Mouse (Mus musculus) A20 (cell line): ENCODE measurements at regions not wholly inside any gene's neighbourhood (a gene's known extent, or its start where the extent isn't known, plus 50 kb on each side); places are given as distances from the start of the nearest gene placed in this dataset.
"Not testable (repeated sequence)": the region's sequence is repeated elsewhere in the genome, so short reads cannot be mapped to it uniquely, and the experiment has no call there.

Experiments used
- DNase-seq: peaks from one replicate; pipeline ENCODE4 v3.0.0-alpha.2; 2011; ENCODE audit warnings: low read depth, low spot score

DNA sequence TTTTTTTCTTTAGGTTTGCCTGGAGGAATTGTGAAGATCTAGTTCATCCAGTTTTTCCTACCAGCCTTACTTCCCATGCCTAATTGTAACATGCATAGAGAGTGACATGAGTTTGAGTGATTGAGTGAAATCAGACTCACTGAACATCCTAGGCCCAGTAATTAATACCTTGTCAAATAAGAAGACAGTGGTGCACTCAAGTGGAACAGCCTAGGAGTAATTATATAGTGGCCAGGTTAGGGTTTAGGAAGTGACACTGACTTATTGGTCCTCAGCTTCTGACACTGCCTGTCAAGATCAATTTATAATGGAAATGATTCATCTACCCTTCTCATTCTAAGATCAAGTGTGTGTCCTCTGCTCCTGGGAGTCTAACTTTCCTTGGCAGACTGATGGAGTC is 250.8 kb downstream of the Tpbg start:
- no peak for DNase-seq

DNA sequence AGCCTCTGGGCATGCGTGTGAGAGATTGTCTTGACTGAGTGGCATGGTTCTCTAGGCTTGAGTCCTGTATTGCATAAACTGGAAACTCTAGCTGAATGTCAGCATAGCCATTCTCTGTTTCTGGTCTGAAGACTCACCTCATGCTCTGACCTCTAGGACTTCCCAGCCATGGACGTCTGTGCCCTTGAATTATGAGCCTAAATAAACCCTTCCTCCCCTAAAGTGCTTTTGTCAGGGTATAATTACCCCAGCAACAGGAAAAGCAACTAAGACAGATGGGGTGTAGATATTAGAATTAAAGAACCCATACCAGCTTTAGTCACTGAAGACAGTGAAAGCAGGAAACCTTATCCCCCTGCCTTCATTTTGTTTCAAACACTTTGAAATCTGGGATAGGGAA is 253.3 kb downstream of the Tpbg start:
- DNase-seq, result no peak

DNA sequence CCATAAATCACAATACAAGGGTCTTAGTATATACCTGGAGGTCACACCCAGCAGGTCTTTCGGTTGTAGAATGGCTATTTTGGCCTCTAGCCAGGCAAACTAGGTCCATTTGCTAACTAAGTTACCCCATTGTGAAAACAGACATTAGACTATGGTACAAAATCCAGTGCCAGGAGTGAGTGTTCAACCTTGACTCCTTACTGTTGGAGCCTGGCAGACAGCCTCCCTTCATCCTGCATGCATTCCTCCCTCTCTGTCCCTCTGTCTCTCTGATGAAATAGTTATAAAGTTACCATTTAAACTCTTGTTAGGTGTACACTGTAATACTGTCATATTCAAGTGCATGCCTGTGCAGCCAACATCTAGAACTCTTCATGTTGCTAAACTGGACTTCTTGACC is 254.1 kb downstream of the Tpbg start:
- no peak for DNase-seq

DNA sequence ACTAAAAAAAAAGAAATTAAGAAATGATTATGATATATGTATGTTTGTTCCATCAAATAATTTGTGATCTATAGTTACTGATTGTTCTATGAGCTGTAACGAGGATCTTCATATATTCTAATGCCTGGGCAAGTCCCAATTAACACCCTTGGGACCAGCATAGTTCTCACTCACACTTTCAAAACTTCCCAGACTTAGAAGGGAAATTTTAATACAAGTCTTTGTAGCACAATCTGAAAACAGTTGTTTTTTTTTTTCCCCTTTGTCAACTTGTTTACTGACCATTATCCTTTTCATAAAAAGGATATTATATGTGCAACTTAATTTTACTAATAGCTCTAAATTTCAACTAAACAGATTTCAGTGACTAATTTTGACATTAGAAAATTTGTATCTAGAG is 257.1 kb downstream of the Tpbg start:
- no peak for DNase-seq

DNA sequence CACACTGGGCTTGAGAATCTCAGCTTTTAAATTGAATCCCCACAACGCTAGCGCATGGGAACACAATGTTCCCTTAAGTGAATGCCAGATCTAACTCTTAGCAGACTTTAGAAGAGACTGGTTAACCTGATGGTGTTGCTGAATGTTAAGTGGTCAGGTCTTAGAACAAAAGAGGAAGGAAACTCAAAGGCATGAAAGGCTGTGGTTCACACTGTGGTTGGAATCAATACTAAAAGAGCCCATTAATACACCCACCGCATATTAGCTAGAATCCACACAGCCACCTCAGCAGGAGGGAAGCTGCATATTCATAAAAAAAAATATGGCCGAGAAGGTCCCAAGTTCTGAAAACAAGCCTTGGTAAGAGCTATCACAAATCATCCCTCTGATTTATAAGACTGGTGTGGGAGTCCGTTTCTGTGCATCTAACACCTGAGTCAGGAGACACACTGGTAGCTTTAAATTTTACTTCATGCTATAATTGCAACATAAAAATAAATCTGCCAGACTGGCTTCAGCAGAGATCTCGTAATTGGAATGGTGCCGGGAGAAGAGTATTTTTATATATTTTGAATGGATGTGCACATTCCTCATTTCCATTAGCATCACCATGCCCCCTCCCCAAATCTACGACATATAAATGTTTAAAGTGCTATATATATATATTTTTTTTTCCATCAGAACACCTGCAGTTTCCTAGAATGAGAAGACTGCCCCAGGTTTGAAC is 259.3 kb downstream of the Tpbg start:
- DNase-seq, result peak; percentile 35

DNA sequence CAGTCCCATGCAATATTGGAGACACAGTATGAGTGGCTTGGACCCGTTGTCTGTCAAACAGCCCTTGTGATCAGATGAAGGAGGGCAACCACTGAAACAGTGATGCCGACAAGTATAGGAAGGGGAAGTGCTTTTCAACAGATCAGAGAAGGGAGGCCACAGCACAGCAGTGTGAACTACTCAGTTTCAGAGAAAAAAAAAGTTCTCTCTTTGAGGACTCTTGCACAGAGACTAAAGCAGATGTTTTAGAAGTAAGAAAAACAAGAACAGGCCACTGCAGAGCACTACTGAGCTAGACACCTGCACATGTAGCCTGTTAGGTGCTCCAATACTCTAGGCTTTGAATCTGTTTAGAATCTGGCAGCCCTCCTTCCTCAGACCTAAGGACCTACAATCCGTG is 261.4 kb downstream of the Tpbg start:
- peak; percentile 41 for DNase-seq

DNA sequence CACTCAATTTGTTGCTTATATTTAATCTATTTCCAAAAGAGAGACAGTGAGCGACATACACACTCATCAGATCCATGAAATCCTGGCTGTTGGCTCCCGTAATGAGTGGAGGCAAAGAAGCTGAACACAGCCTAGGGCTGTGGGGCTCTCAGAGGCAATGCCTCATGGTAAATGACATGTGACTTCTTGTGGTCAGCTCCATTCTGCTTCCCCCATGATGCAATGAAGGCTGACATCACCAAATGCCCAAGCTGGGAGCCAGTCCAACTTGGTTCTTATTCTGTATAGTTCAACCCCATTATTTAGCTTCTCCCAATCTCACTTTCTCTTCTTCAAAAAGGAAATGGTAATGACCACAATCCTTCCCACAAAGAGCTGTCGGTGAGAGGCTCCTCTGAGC is 262.5 kb downstream of the Tpbg start:
- DNase-seq, result no peak

DNA sequence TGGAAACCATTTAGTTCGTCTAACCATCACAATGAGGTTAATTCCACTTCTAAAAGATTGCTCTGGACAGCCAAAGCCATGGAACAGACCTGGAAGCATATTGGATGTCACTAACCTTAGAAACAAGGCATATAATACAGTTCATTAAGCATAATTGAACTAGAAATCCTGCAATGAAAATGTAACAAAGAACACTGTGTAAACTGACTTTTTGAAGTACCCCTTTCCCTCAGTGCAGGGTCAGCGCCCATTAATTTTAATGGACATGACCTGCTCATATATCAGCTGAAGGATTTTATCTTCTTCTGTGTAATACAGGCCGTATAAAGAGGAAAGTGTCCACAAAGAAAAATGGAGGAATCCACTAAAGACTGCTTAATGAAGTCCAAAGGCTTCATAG is 263.7 kb downstream of the Tpbg start:
- no peak for DNase-seq

DNA sequence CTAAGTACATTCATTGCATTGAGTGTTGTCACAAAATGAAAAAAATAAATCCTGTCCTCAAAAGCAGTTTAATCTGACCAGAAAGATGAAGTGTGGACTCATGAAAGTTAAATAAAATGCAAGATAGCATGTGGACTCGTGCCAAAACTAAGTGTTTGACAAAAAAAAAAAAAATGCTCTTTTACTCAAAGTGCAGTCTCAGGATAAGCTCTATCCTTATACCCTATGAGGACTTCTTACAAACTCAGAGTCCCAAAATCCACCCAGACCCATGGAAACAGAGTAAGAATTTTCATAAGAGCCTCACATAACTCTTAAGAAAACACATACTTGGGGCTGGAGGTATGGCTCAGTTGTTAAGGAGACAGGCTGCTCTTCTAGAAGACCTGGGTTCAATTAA is 267.7 kb downstream of the Tpbg start:
- no peak for DNase-seq

DNA sequence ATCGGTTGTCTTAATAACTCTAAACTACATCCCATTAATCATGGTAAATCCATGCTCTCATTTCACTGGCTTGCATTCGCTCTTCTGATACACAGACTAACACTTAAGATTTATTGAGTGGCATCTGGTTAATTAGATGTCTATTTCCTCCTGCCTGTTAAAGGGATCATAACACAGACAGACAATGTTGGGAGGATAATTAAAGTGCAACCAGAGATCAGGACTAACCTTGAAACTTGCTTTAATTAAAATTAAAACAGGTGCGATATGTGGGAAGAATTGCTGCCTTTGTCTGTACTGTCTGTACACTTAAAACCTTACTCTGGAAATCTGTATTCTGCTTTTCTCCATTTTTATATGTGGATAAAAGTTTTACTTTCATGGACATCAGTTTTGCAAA is 277.2 kb downstream of the Tpbg start:
- no peak for DNase-seq

DNA sequence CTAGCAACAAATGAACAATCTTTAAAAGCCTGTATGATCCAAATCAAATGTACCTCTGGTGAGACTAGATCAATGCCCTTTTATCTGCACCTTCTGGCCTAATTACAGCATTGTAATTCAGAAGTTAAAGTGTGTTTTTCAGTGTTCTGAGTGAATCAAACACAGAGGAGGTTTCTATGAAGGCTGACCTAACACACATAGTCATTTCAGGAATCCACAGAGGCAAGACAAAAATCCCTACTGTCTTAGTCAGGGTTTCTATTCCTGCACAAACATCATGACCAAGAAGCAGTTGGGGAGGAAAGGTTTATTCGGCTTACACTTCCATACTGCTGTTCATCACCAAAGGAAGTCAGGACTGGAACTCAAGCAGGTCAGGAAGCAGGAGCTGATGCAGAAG is 293.4 kb downstream of the Tpbg start:
- not testable (repeated sequence) for DNase-seq

DNA sequence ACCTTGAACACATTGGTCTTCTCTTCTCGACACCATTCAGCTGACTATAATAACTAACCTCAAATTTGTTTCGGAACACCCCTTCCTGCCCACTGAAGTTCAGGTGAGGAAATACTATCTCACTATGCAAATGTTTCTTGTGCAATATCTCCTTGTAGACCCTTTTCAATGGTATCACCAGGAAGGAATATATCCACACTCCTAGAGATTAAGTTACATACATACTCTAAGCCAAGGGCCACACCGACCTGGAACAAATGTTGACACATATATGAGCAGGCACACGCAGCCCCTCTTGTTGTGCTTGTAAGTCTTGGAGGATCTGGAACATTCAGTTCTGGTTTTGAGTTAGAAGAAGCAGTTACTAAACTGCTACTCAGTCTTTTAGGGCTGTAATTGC is 303.7 kb downstream of the Tpbg start:
- DNase-seq, result no peak

DNA sequence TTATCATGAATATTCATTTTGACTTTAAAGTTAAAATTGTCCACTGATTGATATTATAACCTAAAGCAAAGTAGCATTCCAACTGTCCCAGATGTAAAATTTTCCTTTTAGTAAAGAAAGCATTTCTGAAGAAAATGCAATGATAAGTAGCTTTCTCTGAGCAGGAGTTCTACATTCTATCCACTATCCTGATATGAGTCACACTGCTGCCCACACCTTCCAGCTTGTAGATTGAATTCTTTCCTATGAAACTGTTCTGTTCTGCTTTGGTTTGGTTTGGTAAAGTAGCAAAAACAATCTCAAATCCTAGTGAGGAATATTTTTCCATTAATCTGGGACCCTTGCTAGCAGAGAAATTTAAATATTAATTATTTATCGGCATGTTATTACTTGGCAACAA is 304.4 kb downstream of the Ube2cbp start:
- DNase-seq, result no peak

DNA sequence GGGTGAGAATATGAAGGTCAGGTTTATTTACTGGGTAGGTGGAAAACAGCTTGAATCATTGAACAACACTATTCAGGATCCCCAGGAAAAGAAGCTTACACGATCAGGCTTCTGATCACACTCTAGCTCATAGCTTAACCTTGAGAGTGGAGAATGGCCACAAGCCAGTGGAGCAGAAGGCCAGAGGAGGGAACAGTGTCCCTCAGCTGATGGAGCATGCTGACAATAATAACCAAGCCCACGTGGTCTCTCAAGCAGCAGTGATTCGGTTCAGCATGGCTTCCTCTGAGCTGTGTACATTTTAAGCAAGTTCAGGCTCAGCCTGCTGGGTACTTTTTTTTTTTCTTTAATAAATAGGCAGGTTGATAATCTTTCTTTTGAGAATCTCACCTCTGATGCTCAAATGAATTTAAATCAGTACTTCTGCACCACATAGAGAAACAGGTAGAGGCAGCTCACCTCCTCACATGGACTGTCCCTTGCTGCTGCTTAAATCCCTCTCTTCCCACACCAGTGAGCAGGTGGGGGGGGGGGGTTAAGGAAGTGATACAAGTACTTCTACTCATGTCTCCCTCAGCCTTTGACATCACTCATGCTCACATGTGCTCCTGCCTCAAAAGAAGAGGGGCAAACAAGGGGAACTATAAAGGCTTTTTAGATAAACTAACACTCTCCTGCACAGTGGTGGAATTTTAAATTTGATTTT is 298.2 kb downstream of the Ube2cbp start:
- DNase-seq, result peak; percentile 44

DNA sequence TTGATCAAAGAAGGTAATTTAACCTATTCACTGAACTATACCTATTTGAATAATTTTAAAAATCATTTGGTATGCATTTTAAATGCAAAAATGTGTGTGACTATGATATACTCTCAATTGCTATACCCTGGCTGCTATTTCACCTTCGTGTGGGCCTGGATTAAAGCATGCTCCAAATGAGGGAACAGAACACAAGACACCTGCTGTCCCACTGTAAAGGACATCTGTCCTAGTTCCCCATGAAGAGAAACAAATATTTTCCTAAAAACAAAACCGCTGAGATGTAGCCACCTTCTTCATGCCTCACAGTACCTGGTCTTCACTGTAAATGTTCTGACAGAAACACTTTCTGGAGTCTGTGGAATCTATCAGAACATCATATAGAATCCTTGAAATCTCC is 294.0 kb downstream of the Ube2cbp start:
- no peak for DNase-seq

DNA sequence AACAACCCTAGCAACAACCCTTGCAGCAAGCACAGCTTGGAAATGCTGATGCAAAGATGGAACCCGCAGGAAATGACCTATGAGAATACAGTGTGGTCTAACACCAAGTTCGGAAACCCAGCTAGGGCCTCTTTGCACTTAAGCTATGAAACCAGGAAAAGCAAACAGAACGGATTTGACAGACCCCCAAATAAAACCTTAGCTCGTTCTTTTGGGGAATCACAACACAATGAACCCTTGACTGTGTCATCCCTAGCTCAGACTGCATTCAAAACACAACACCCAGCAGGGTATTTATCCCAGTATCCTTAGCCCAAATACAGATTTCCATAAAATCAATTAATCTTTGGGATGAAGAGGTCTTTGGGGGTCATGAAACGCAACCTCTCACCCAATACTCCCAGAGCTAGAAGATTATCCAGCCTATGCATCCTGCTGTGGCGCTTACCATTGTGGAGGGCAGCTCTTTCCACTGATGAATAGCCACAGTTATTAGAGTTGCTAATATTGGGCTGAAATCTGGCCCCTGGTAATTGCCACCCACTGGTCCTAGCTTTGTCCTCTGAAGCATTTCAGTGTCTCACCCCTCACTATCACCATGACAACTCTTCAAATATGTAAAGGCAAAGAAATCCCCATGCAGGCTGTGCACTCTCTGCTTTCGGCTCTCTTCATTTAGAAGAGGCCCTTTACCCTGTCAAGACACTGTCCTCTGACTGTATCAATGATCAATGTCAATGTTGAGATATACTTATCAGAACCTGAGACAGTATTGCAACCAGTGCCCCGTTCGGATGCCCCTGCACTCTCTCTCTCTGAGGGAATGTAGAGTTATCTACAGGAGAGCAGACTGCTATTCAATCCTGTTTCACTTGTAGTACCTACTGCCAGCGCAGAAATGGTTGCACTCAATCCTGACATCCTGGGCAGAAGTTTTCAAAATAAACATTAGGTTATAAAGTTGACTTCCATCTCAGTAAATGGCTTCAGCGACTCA is 277.7 kb downstream of the Ube2cbp start:
- DNase-seq, result no peak

DNA sequence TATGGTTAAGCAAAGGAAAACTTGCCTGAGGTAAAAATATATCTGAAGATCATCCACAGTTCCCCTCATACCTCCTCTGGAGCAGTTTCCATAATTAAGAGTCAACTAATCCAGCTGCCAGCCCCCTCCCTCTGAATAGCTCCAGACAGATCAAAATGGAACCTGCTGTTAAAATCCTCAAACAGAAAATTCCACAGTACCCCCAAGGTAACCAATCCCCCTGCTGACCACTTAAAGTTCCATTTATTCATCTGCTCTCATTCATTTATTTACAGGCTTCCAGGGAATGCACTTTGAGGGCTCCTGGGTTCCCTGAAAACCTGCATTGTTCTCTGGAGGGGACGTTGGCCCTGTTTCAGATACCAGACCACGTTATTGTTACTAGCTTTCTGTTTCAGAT is 275.9 kb downstream of the Ube2cbp start:
- no peak for DNase-seq

DNA sequence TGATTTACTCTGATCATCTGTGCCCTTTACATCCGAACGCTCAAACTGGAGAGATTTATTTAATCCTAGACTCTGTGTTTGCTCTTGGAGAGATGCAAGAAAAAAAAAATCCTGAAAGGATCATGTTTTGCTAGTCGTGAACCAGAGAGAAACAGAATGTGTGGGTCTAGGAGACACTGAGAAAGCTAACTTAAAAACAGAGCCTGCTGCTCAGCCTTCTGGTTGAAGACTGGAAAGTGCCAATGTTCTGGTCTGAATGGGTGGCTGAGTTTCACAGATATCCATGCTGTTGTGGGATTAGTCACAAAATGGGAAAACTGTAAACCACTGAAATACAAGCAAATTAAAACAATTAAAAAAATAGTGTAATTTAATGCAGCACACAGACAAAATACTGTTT is 259.7 kb downstream of the Ube2cbp start:
- no peak for DNase-seq

DNA sequence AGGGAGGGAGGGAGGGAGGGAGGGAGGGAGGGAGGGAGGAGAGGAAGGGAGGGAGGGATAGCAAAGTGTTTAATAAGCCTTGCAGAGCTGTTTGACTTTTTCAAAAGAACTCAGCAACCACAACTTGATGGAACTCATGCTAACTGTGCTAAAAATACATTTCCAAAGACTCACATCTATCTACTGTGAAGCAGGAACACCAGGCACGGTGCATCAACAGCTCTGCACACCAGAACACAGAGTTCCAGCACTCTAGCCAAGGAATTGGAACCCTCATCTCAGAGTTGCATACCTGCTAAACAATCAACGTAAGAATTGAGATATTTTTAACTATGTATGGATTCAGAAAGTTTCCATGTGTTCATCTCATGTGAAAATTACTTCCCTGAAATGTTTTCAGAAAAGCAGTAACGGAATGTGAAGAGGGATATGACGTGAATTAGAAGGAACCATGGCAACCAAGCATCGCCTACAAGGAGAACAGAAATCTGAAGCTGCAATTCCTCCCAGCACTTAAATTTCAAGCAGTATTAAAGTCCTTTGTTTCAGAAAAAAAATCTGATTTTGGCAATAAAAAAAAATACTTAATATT is 256.3 kb downstream of the Ube2cbp start:
- no peak for DNase-seq

DNA sequence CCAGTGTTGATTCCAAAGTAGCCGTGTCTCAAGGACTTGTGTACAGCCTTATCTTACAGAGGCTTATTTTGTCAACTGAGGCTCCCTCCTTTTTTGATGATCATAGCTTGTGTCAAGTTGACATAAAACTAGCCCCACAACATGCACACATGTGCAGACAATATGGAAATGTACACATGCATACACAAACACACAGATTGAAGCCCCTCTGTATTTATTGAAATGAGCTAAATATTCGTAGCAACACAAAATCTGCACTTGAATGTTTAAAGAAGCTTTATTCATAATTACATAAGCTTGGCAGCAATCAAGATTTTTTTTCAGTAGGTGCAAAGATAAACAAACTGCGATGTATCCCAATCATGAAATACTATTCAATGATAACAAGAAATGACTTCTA is 253.5 kb downstream of the Ube2cbp start:
- no peak for DNase-seq

DNA sequence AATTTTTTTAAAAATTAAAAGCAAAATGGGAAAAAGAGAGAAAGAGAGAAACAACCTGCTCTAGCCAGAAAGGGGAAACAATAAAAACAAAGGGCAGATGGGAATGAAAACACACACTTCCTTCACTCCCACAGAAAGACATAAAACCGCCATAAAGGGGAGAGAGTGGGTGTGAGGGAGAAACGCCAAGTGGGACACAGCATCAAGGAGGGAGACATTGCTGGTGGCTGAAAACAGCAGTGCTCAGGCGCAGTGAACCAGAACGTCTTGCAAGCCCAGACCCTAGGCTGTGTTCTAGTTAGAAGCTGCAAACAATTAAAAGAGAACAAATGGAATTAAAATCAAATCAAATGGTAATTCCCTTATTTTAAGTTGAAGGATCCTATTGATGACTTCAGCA is 245.1 kb downstream of the Ube2cbp start:
- DNase-seq, result no peak

DNA sequence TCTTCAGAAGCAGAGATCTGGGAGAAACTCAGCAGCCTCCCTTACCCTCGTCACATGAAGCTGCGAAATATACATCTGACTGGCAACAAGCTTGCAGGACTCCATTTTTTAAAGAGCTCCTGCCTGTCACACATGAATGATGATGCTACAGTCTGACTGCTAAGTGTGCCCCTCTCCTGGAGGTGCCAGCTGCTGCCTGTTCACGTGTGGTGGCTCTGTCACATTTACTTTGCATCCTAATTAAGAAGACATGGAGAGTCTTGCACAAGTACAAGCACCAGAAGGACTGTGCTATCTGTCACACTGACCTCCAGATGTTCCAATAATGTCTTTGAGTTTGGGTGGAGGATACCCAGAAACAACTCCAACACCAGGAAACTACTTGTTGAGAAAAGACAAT is 240.2 kb downstream of the Ube2cbp start:
- no peak for DNase-seq
